Mouse (Mus musculus) megakaryocyte progenitor cell, adult 5-6 weeks (primary cell): ENCODE data around the gene Rpap1. TPM values are rescaled to one million over a fixed set of nuclear protein-coding genes. Genes with fewer than 3 reads are reported as not detected.
"Not testable (repeated sequence)": the region's sequence is repeated elsewhere in the genome, so short reads cannot be mapped to it uniquely, and the experiment has no call there.

ENCODE experiments used
- ATAC-seq: replicated peaks from 2 replicates; pipeline ENCODE4 v1.8.0; 2016; ENCODE audit warnings: mild to moderate bottlenecking, moderate TSS enrichment, inconsistent platforms; ENCODE audit not compliant: poor library complexity
- total RNA-seq, 2 experiments: library from RNA; stranded (forward) in 1 of 2; stranded (reverse) in 1 of 2; fragments of 157-497, 149-512 nt in 1 of 2; fragments of 200-1000 nt in 1 of 2; gene quantifications; 2 replicates each; pipeline versions ENCODE4 v1.2.3 to v1.2.4; 2015 to 2017

Gene Rpap1
- total RNA-seq, 2 experiments from 2014 or later = 6.6 to 9.6 TPM

GRCm38 (mm10) chr2:119742461-119743175 is 44.7 kb downstream of the Rpap1 start:
- ATAC-seq = no peak

DNA sequence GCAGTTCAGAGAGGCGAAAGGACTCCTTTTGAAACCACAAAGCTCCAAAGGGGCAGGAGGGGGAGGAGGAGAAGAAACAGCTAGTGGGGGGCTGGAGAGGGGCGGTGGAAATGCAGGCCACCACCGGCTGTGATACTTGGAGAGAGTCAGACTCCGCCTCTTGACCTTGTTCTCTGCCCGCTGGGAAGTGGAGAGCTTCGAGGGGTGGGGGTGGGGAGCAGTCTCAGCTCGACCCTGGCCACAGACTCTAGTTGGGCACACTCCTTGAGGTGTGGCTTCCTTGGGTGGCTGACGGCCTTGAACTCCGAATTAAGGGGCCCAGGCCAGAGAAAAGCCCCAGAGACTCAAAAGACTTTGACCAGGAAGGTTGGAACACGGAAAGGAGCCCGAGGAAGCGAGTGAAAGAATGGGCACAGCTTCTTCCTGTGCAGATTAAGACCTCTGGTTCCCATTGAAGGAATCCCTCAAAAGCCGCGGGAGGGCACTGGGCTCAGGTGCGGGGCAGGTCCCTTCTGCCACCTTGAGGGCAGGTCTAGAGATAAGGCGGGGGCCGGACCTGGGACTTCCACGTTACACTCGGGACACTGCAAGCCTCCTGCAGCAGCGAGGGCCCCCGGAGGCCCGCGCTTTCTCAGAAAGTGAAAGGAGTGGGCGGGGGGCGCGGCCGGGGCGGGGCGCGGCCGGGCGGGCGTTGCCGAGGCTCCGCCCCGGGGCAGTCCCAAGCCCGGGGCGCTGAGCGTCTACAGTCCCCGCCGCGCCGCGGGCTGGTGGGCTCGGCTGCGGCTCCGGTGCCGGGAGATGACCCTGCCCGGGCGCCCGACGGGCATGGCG is 45.5 kb downstream of the Rpap1 start, which contains the start of gene Itpka:
Gene Itpka (plus strand): TSS at position 757 of the 831 bp plus-strand sequence.
- ATAC-seq = peak; percentile 43

GRCm38 (mm10) chr2:119740567-119740966 is 46.8 kb downstream of the Rpap1 start:
- ATAC-seq = no peak; the same call in 1 of the 2 replicates

GRCm38 (mm10) chr2:119737124-119737523 is 50.2 kb downstream of the Rpap1 start:
- no peak for ATAC-seq

DNA sequence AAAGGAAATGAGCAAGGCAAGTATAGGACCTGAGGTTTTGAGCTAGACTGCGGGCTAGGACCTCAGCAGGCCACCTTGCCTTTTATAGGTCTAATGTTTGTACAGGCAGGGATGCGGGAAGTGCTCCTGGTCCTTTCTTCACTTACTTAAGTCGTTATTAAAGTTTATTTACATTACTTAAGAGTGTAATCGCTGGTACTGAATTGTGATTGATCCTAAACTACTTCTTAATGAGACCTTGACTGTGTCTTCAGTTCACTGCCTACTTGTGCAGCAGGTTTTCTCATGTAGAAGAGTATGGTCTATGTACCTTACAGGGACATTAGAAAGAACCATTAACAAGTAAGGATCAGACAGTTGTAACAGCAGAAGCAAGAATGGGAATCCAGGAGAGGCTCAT is 56.6 kb downstream of the Rpap1 start:
- ATAC-seq = no peak

DNA sequence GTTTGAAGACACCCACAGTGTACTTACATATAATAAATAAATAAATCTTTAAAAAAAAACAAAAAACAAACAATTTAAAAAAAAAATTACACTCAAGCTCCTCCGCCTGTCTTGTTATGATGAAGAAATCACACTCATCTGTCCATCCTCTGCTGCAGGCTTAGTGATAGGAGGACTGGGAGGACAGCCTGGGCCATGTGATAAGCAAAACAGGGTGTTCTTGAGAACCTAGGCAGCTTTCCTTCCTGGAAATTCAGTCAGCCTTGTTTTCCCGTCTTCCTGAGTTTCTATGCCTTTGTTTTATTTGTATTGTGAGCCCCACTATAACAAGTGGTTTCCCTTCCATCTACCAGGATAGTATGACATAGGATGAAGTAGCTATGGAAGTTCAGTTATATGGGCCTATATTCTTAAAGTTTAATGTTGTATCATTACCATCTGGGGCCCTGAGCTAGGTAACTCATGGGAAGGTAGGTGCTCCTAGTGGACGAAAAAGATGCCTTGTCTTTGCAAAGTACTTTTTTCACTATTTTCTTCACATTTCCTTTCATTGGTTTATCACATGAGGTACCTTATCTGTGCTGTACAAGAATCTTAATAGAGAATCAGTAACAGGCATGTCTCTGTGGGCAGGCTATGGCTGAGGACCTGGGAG is 59.4 kb downstream of the Rpap1 start:
- ATAC-seq = no peak

- ATAC-seq = no peak
These were observed 66.3 kb downstream of the Rpap1 start for GRCm38 (mm10) chr2:119721070-119721469.

DNA sequence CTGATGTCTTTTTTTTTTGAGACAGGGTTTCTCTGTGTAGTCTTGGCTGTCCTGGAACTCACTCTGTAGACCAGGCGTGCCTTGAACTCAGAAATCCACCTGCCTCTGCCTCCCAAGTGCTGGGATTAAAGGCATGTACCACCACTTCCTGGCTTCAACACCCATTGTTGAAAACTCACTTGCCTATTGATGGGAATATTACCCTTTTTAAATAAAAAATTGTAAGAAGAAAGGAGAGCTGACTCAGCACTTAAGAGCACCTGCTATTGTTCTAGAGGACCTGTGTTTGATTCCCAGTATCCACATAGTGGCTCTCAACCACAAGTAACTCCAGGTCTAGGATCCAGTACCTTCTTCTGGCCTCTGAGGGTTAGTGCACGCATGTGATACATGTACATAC is 71.5 kb downstream of the Rpap1 start:
- ATAC-seq = not testable (repeated sequence)

Other genes starting within 250 kb of the Rpap1 start
- not detected in 2 replicates for gene Exd1, start 239.9 kb downstream of the Rpap1 start, total RNA-seq (2015)
- gene Exd1, start 239.9 kb downstream of the Rpap1 start, total RNA-seq (2017) = 0.98 and 2.0 TPM in 2 replicates
- 47.9 and 51.9 TPM in 2 replicates for gene Chp1, start 239.8 kb downstream of the Rpap1 start, total RNA-seq (2015)
- gene Chp1, start 239.8 kb downstream of the Rpap1 start, total RNA-seq (2017) = 49.1 and 57.9 TPM in 2 replicates
- 85.9 and 103 TPM in 2 replicates for gene Nusap1, start 169.2 kb downstream of the Rpap1 start, total RNA-seq (2015)
- 96.0 and 104 TPM in 2 replicates for gene Nusap1, start 169.2 kb downstream of the Rpap1 start, total RNA-seq (2017)
- 19.5 and 21.9 TPM in 2 replicates for gene Oip5, start 169.1 kb downstream of the Rpap1 start, total RNA-seq (2015)
- 26.9 and 29.6 TPM in 2 replicates for gene Oip5, start 169.1 kb downstream of the Rpap1 start, total RNA-seq (2017)
- 37.3 and 38.8 TPM in 2 replicates for gene Ndufaf1, start 124.7 kb downstream of the Rpap1 start, total RNA-seq (2015)
- gene Ndufaf1, start 124.7 kb downstream of the Rpap1 start, total RNA-seq (2017) = 18.4 and 20.4 TPM in 2 replicates
- 39.1 and 41.9 TPM in 2 replicates for gene Rtf1, start 112.5 kb downstream of the Rpap1 start, total RNA-seq (2015)
- gene Rtf1, start 112.5 kb downstream of the Rpap1 start, total RNA-seq (2017) = 26.2 and 43.0 TPM in 2 replicates
- 0.20 and 0.29 TPM in 2 replicates for gene Itpka, start 45.2 kb downstream of the Rpap1 start, total RNA-seq (2015)
- 0.25 and 0.54 TPM in 2 replicates for gene Itpka, start 45.2 kb downstream of the Rpap1 start, total RNA-seq (2017)
- gene Ltk, start 27.1 kb downstream of the Rpap1 start, total RNA-seq (2015) = not detected in 2 replicates
- gene Ltk, start 27.1 kb downstream of the Rpap1 start, total RNA-seq (2017) = not detected in 2 replicates
- gene Tyro3, start 10.2 kb upstream of the Rpap1 start, total RNA-seq (2015) = not detected in 2 replicates
- not detected in 2 replicates for gene Tyro3, start 10.2 kb upstream of the Rpap1 start, total RNA-seq (2017)
- gene Mga, start 109.7 kb upstream of the Rpap1 start, total RNA-seq (2015) = 60.7 and 96.3 TPM in 2 replicates
- 39.4 and 64.1 TPM in 2 replicates for gene Mga, start 109.7 kb upstream of the Rpap1 start, total RNA-seq (2017)
- 3.2 and 4.0 TPM in 2 replicates for gene Mapkbp1, start 185.2 kb upstream of the Rpap1 start, total RNA-seq (2015)
- gene Mapkbp1, start 185.2 kb upstream of the Rpap1 start, total RNA-seq (2017) = 2.3 and 5.7 TPM in 2 replicates
- 2.6 and 5.0 TPM in 2 replicates for gene Jmjd7, start 239.9 kb upstream of the Rpap1 start, total RNA-seq (2015)
- gene Jmjd7, start 239.9 kb upstream of the Rpap1 start, total RNA-seq (2017) = 1.7 and 5.4 TPM in 2 replicates
- 2.2 and 4.1 TPM in 2 replicates for gene Gm28042, start 240.0 kb upstream of the Rpap1 start, total RNA-seq (2015)
- gene Gm28042, start 240.0 kb upstream of the Rpap1 start, total RNA-seq (2017) = 0.50 and 0.51 TPM in 2 replicates
- gene Pla2g4b, start 245.9 kb upstream of the Rpap1 start, total RNA-seq (2015) = 1.2 and 1.4 TPM in 2 replicates
- gene Pla2g4b, start 245.9 kb upstream of the Rpap1 start, total RNA-seq (2017) = 0.51 and 3.7 TPM in 2 replicates